Mouse (Mus musculus) midbrain, embryonic 16.5 days (tissue): ENCODE measurements around the gene Aspn. TPM values are rescaled to one million over a fixed set of nuclear protein-coding genes. Genes with fewer than 3 reads are reported as not detected.

ENCODE experiments used
- ATAC-seq: fragments of 200-750 bp; cut with Nextera tagmentation; 2 replicates; pipeline ENCODE4 v1.8.0; 2017; ENCODE audit warnings: moderate TSS enrichment
- H3K27ac ChIP-seq: fragments of 300-500 bp; sonication (generic); 2 replicates; pipeline ENCODE4 v1.5.1; 2014; ENCODE audit warnings: mild to moderate bottlenecking, low read length, mixed read lengths
- H3K27me3 ChIP-seq: fragments of 300-500 bp; sonication (generic); 2 replicates; pipeline ENCODE4 v1.6.1; 2014; ENCODE audit warnings: low read depth, low read length, mixed read lengths; ENCODE audit not compliant: control insufficient read depth, insufficient read depth
- H3K36me3 ChIP-seq: fragments of 300-500 bp; sonication (generic); 2 replicates; pipeline ENCODE4 v1.6.1; 2014; ENCODE audit warnings: mild to moderate bottlenecking, low read length, moderate library complexity, mixed read lengths; ENCODE audit not compliant: control insufficient read depth, insufficient read depth
- H3K4me1 ChIP-seq: fragments of 300-500 bp; sonication (generic); 2 replicates; pipeline ENCODE4 v1.6.1; 2014; ENCODE audit warnings: mild to moderate bottlenecking, low read length, mixed read lengths; ENCODE audit not compliant: control insufficient read depth, insufficient read depth
- H3K4me2 ChIP-seq: fragments of 300-500 bp; sonication (generic); 2 replicates; pipeline ENCODE4 v1.6.1; 2014; ENCODE audit warnings: mild to moderate bottlenecking, low read length, mixed read lengths
- H3K4me3 ChIP-seq: fragments of 300-500 bp; sonication (generic); 2 replicates; pipeline ENCODE4 v1.5.1; 2014; ENCODE audit warnings: low read depth, mild to moderate bottlenecking, low read length, moderate library complexity, mixed read lengths
- H3K9ac ChIP-seq: fragments of 300-500 bp; sonication (generic); 2 replicates; pipeline ENCODE4 v1.6.1; 2014; ENCODE audit warnings: low read depth, low read length, mixed read lengths
- H3K9me3 ChIP-seq: fragments of 300-500 bp; sonication (generic); replicated peaks from 2 replicates; pipeline ENCODE4 v1.6.1; 2014; ENCODE audit warnings: mild to moderate bottlenecking, low read length, mixed read lengths; ENCODE audit not compliant: control insufficient read depth, poor library complexity, severe bottlenecking
- WGBS: fragments of 180-500 bp; shearing (Covaris S2); extraction: QIAGEN DNeasy Blood & Tissue Kit; methylation state at CpG from one replicate; pipeline ENCODE4 v1.1.7; 2014; 5-methylcytosine and 5-hydroxymethylcytosine counted together
- polyA plus RNA-seq: library from polyadenylated mRNA; unstranded; fragments of >200 nt; fragmentation: Nextera tagmentation; extraction: Ambion mirVana; gene quantifications from 2 replicates; pipeline ENCODE4 v1.2.1, GENCODE M21; 2015

The Aspn gene
- polyA plus RNA-seq, result 1.0 and 1.1 TPM in 2 replicates

DNA sequence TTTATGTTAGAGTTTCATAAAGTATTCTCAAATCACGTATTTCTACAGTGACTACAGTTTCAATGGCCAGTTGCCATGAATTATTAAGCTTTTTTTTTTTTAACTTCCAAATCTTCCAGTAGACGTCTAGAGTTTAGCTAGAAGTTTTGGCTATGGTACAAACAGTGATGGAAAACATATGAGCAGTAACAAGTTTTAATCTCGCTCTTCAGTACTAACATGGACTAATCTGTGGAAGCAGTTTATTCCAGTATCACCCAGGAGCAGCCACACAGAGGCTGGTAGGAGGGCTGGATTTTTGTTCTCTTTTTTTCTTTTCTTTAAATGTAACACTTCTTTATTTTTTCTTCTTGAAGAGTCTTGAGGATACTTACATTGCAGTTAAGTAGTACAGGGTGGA is at the start of gene Aspn:
Gene Aspn, plus strand, starts transcription at position 165 of the 400 bp plus-strand sequence.
- WGBS, result 86% methylated on average over 3 of the region's 3 CpGs
- no peaks in the 10 kb centered on the region for H3K9me3 ChIP-seq
- no peak for ATAC-seq

DNA sequence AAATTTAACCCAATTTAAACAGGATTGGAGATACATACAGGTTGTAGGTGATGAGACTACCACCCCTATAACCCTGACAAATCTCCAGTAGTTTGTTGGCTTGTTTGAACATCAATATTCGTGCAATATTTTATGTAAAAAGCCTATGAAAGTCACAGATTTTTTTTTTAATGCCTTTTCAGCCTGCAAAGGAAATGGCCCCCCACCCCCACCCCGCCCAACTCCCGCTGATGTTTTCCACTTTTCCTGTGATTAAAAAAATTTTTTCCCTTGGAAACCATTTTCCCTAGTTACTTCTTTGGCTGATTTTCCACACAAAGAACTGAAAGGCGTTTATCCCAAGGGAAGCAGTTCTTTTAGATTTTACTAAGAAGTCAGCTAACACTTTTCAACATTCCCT is 39.7 kb upstream of the Aspn start, which contains the start of gene Ecm2:
Gene Ecm2, plus strand, starts transcription at position 301 of the 400 bp plus-strand sequence.
- H3K4me3 ChIP-seq, result no peak within 1 kb of the TSS
- H3K4me1 ChIP-seq, result no peaks in the 10 kb centered on the region
- WGBS, result 23% methylated on average over 4 of the region's 4 CpGs
- no peak for ATAC-seq
- H3K27me3 ChIP-seq, result no peaks in the 10 kb centered on the region
- H3K27ac ChIP-seq, result no peak within 1 kb of the TSS
- no peak within 1 kb of the TSS for H3K9ac ChIP-seq
- H3K4me2 ChIP-seq, result no peak within 1 kb of the TSS
- H3K36me3 ChIP-seq, result no peaks in the 10 kb centered on the region
- H3K9me3 ChIP-seq, result no peaks in the 10 kb centered on the region

More for the DNA sequence above, at the start of gene Aspn:
- Histone ChIP-seq H3K27ac (no peak within 1 kb of the TSS), H3K36me3 (no peaks in the 10 kb centered on the region), H3K4me2 (no peak within 1 kb of the TSS), H3K4me3 (no peak within 1 kb of the TSS), H3K9ac (no peak within 1 kb of the TSS), H3K27me3 (no peaks in the 10 kb centered on the region), H3K4me1 (no peaks in the 10 kb centered on the region)

DNA sequence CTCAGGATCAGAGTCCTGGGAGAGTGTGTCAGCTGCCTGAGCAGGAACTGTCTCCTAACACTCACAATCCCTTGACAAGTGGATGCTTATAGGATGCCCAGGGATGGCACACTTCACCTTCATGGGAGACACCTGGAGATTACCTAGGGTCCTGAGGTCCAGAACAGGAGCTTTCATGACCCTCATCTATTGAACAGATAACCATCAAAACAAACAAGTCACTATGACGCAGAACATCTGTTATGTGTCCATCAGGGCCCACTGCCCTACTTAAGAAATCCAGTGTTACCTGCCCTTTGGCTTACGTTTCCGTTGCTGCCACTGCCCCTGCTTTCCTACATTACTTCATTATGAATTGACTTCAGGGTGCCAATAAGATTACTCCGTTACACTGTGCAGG is 38.5 kb upstream of the Aspn start:
- Histone ChIP-seq H3K4me3 (no peak overlapping the region), H3K9me3 (no peaks in the 10 kb centered on the region), H3K27me3 (no peaks in the 10 kb centered on the region), H3K36me3 (no peaks in the 10 kb centered on the region), H3K9ac (no peak overlapping the region), H3K4me2 (no peak overlapping the region), H3K4me1 (no peaks in the 10 kb centered on the region), H3K27ac (no peak overlapping the region)
- ATAC-seq, result no peak
- WGBS, result 86% methylated on average over 4 of the region's 4 CpGs

DNA sequence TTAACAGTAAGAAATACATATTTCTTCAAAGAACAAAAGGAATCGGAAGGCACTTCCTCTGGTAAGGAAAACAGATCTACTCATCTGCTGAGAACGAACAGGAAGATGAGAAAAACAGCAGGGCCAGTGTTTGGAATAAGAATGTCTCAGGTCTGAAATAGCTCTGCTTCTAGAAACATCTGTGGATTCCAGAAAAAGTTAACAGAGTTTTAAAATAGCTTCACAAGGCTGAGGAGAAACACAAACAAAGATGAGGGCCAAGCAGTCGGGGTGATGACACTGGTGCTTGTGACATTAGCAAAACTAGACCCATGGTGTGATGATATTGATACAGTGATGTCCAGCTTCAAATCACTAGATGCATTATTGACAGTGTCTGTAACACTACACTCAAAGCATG is 37.1 kb upstream of the Aspn start:
- H3K4me3 ChIP-seq, result no peak overlapping the region
- no peak overlapping the region for H3K9ac ChIP-seq
- H3K36me3 ChIP-seq, result no peaks in the 10 kb centered on the region
- no peak for ATAC-seq
- WGBS, result 85% methylated on average over 3 of the region's 3 CpGs
- no peak overlapping the region for H3K27ac ChIP-seq
- no peaks in the 10 kb centered on the region for H3K4me1 ChIP-seq
- no peaks in the 10 kb centered on the region for H3K27me3 ChIP-seq
- no peaks in the 10 kb centered on the region for H3K9me3 ChIP-seq
- H3K4me2 ChIP-seq, result no peak overlapping the region

DNA sequence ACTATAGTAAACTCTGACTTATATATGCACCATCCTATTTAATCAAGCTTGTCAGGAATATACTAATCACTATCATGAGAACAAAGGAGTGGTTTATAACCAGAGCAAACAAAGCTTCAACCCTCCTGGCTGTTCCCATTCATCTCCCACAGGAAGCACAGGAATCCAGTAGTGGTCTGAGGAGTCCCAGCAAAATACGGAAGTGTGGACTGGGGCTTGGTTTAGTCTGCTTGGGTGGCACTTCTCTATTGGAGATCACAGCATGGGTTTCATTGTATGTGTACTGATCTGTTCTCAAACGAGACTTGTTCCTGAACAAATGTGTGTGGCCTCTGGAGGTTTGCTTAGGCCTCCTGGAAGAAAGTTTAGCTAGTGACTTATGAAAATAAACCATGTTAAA is 25.5 kb upstream of the Aspn start:
- Histone ChIP-seq H3K4me3 (no peak overlapping the region), H3K9ac (no peak overlapping the region), H3K4me1 (no peaks in the 10 kb centered on the region), H3K27me3 (no peaks in the 10 kb centered on the region), H3K4me2 (no peak overlapping the region), H3K9me3 (no peaks in the 10 kb centered on the region), H3K27ac (no peak overlapping the region), H3K36me3 (no peaks in the 10 kb centered on the region)
- no peak for ATAC-seq
- WGBS, result 36% methylated on average over 2 of the region's 2 CpGs

DNA sequence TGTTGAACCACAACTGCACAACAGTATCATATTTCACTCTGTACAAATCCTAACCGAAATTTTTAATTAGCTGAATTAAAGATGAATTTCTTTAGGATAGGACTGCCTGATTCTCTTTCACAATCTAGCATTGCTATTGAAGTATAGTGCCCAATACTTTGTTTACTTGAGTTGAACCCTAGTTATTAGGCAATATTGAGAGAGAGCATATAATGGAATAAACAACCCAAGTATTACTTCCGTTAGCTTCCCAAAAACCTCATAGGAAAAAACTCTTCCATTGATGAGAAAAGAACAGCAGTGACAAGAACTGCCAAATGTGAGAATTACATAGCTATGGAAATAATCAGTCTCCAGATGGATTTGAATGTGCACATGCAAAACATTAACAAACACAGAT is 18.0 kb upstream of the Aspn start:
- no peak overlapping the region for H3K27ac ChIP-seq
- H3K27me3 ChIP-seq, result no peaks in the 10 kb centered on the region
- 95% methylated on average over 2 of the region's 2 CpGs for WGBS
- H3K36me3 ChIP-seq, result no peaks in the 10 kb centered on the region
- no peak overlapping the region for H3K4me3 ChIP-seq
- H3K4me1 ChIP-seq, result no peaks in the 10 kb centered on the region
- ATAC-seq, result no peak
- no peak overlapping the region for H3K9ac ChIP-seq
- no peaks in the 10 kb centered on the region for H3K9me3 ChIP-seq
- H3K4me2 ChIP-seq, result no peak overlapping the region

DNA sequence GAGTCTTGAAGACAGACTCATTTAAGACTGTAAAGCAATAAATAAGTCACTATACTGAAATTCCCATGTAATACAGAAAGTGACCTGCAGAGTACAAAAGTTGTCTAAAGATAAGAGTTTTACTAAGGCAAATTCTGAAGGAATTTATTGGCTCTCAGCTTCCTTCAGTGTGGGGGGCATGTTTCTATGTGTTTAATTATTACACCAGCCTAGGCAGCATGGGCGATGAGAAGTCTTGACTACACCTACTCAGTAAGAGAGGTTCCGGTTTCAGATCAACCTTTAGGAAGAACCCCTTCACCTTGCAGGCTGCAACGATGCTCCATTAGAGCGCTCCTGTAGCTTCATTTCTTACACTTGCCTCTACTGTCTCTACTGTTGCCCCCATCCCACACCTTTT is 13.6 kb upstream of the Aspn start:
- 97% methylated on average over 4 of the region's 4 CpGs for WGBS

DNA sequence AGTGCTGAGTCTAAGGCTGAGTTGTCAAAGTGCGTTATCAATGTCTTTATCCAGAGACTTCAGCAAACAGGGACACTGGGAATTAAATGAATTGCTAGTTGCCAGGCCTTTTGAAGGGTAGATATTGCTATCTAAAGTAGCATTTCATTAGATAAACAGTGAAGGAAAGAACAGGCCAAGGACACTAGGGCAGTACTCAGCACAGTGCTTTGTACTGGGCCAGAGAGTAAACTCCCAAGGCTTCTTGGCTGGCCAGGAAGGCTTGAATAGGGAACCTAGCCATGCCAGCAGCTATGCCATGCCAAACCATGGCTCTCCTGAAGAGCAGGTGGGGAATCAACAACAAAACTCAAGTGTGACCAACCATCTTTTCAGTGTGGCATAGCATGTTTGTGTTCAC is 7.3 kb upstream of the Aspn start:
- no peaks in the 10 kb centered on the region for H3K27me3 ChIP-seq
- 92% methylated on average over 1 of the region's 1 CpGs for WGBS
- no peak overlapping the region for H3K27ac ChIP-seq
- ATAC-seq, result no peak
- H3K4me2 ChIP-seq, result no peak overlapping the region
- no peaks in the 10 kb centered on the region for H3K4me1 ChIP-seq
- H3K9me3 ChIP-seq, result no peaks in the 10 kb centered on the region
- H3K4me3 ChIP-seq, result no peak overlapping the region
- no peak overlapping the region for H3K9ac ChIP-seq
- no peaks in the 10 kb centered on the region for H3K36me3 ChIP-seq

More for the DNA sequence above, 13.6 kb upstream of the Aspn start:
- Histone ChIP-seq H3K27ac (no peak overlapping the region), H3K36me3 (no peaks in the 10 kb centered on the region), H3K27me3 (no peaks in the 10 kb centered on the region), H3K4me2 (no peak overlapping the region), H3K4me1 (no peaks in the 10 kb centered on the region), H3K4me3 (no peak overlapping the region), H3K9ac (no peak overlapping the region), H3K9me3 (no peaks in the 10 kb centered on the region)
- no peak for ATAC-seq

DNA sequence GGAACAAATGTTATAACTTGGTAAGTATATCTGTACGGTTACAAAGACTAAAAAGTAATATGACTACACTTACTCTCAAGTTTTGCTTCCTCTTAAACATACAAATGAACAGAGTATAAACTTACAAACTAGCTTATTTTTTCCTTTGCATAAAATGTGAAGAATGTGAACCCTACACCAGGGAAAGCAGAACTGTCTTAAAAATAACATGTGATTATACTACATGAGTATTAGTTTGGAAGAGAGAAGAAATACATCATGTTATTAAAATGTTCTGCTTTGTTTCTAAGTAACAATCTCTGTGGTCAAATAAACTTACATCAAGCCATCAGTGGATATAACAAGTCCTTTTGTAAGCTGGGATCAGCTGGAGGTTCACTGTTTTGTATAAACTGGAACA is 5.5 kb upstream of the Aspn start:
- no peak for ATAC-seq
- WGBS, result 89% methylated on average over 1 of the region's 1 CpGs
- no peak overlapping the region for H3K9ac ChIP-seq
- H3K36me3 ChIP-seq, result no peaks in the 10 kb centered on the region
- H3K27me3 ChIP-seq, result no peaks in the 10 kb centered on the region
- H3K4me2 ChIP-seq, result no peak overlapping the region
- H3K4me3 ChIP-seq, result no peak overlapping the region
- no peaks in the 10 kb centered on the region for H3K9me3 ChIP-seq
- H3K4me1 ChIP-seq, result no peaks in the 10 kb centered on the region
- H3K27ac ChIP-seq, result no peak overlapping the region

DNA sequence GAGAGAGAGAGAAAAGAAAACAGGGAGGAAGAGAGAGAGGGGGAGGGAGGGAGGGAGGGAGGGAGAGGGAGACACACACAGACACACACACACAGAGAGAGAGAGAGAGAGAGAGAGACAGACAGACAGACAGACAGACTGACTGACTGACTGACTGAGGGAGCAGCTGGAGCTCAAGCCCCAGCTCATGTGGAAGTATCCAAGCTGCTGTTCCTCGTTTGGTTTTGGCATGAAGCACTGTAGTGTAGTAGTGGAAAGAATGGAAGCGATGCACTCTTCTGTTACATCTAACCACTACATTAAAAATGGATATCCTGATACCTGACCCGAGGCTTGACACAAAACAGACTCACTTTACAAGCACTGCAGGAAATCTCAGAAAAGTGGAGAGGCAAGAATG is 1.4 kb downstream of the Aspn start:
- no peak overlapping the region for H3K27ac ChIP-seq
- H3K9ac ChIP-seq, result no peak overlapping the region
- no peaks in the 10 kb centered on the region for H3K4me1 ChIP-seq
- H3K36me3 ChIP-seq, result no peaks in the 10 kb centered on the region
- no peaks in the 10 kb centered on the region for H3K9me3 ChIP-seq
- 80% methylated on average over 3 of the region's 3 CpGs for WGBS
- ATAC-seq, result no peak
- no peaks in the 10 kb centered on the region for H3K27me3 ChIP-seq
- no peak overlapping the region for H3K4me2 ChIP-seq
- H3K4me3 ChIP-seq, result no peak overlapping the region
